Mouse (Mus musculus) MEL (cell line): ENCODE measurements around the gene Tln2. TPM values are rescaled to one million over a fixed set of nuclear protein-coding genes. Genes with fewer than 3 reads are reported as not detected.

Experiments
- DNase-seq: peaks from one replicate; pipeline ENCODE4 v3.0.0; 2011; ENCODE audit warnings: low read depth, low spot score
- H3K27ac ChIP-seq: 2 replicates; pipeline ENCODE4 v1.5.1; 2012; ENCODE audit warnings: low read depth, mild to moderate bottlenecking, control low read depth, low read length, moderate library complexity; ENCODE audit not compliant: control insufficient read depth
- H3K27me3 ChIP-seq, 2 experiments: fragments of 150-350 bp in 1 of 2; sonication (generic) in 1 of 2; 2 replicates each; pipeline ENCODE4 v1.6.1; 2012; ENCODE audit warnings: low read length in 2 of 2, mild to moderate bottlenecking in 2 of 2, improper control_type of control experiment in 1 of 2, moderate library complexity in 1 of 2; ENCODE audit not compliant: insufficient read depth in 2 of 2, control insufficient read depth in 1 of 2
- H3K36me3 ChIP-seq, 2 experiments: 2 replicates each; pipeline ENCODE4 v1.6.1; 2012 to 2014; ENCODE audit warnings: low read length in 2 of 2, improper control_type of control experiment in 1 of 2, inconsistent platforms in 1 of 2, mild to moderate bottlenecking in 1 of 2; ENCODE audit not compliant: insufficient read depth in 2 of 2, control insufficient read depth in 1 of 2
- H3K4me1 ChIP-seq, 2 experiments: fragments of 150-350 bp in 1 of 2; sonication (generic) in 1 of 2; 2 replicates each; pipeline ENCODE4 v1.6.1; 2012; ENCODE audit warnings: low read length in 2 of 2, improper control_type of control experiment in 1 of 2, mild to moderate bottlenecking in 1 of 2; ENCODE audit not compliant: insufficient read depth in 2 of 2, control insufficient read depth in 1 of 2
- H3K4me3 ChIP-seq, 2 experiments: fragments of 150-350 bp in 1 of 2; sonication (generic) in 1 of 2; 2 replicates each; pipeline ENCODE4 v1.5.1; 2012; ENCODE audit warnings: low read depth in 2 of 2, low read length in 2 of 2, mild to moderate bottlenecking in 2 of 2, moderate library complexity in 2 of 2, control low read depth in 1 of 2, improper control_type of control experiment in 1 of 2; ENCODE audit not compliant: control insufficient read depth in 1 of 2, insufficient read depth in 1 of 2
- H3K79me2 ChIP-seq: 2 replicates; pipeline ENCODE4 v1.6.1; 2012; ENCODE audit warnings: mild to moderate bottlenecking, low read length, moderate library complexity; ENCODE audit not compliant: control insufficient read depth, poor library complexity, insufficient read depth
- H3K9ac ChIP-seq: 2 replicates; pipeline ENCODE4 v1.6.1; 2012; ENCODE audit warnings: low read depth, mild to moderate bottlenecking, control low read depth, low read length, moderate library complexity; ENCODE audit not compliant: control insufficient read depth, poor library complexity, severe bottlenecking
- H3K9me3 ChIP-seq: fragments of 150-350 bp; sonication (generic); replicated peaks from 2 replicates; pipeline ENCODE4 v1.6.1; 2012; ENCODE audit warnings: mild to moderate bottlenecking, low read length, improper control_type of control experiment, moderate library complexity; ENCODE audit not compliant: insufficient read depth
- BHLHE40 ChIP-seq: IDR thresholded peaks from 2 replicates; pipeline ENCODE4 v1.6.1; 2012; ENCODE audit warnings: low read depth, mild to moderate bottlenecking, inconsistent platforms, low read length, improper control_type of control experiment, borderline replicate concordance
- CHD1 ChIP-seq: IDR thresholded peaks from 2 replicates; pipeline ENCODE4 v1.6.1; 2012; ENCODE audit warnings: low read depth, mild to moderate bottlenecking, inconsistent platforms, low read length, improper control_type of control experiment
- CHD2 ChIP-seq: IDR thresholded peaks from 2 replicates; pipeline ENCODE4 v1.6.1; 2011; ENCODE audit warnings: low read length, improper control_type of control experiment
- ETS1 ChIP-seq: IDR thresholded peaks from 2 replicates; pipeline ENCODE4 v1.6.1; 2012; ENCODE audit warnings: low read depth, mild to moderate bottlenecking, inconsistent platforms, low read length, improper control_type of control experiment, moderate library complexity
- GABPA ChIP-seq: IDR thresholded peaks from 2 replicates; pipeline ENCODE4 v1.6.1; 2012; ENCODE audit warnings: low read depth, mild to moderate bottlenecking, inconsistent platforms, low read length, improper control_type of control experiment, moderate library complexity
- GATA1 ChIP-seq: IDR thresholded peaks from 2 replicates; pipeline ENCODE4 v1.6.1; 2011; ENCODE audit warnings: low read depth, low read length, improper control_type of control experiment
- KAT2A ChIP-seq: conservative IDR thresholded peaks from 2 replicates; pipeline ENCODE4 v1.6.1; 2012; ENCODE audit warnings: low read depth, low read length, improper control_type of control experiment, inconsistent platforms
- MAFK ChIP-seq: IDR thresholded peaks from 2 replicates; pipeline ENCODE4 v1.6.1; 2011; ENCODE audit warnings: low read depth, mild to moderate bottlenecking, low read length, improper control_type of control experiment, borderline replicate concordance
- MAX ChIP-seq: IDR thresholded peaks from 2 replicates; pipeline ENCODE4 v1.6.1; 2011; ENCODE audit warnings: low read length, improper control_type of control experiment
- MAZ ChIP-seq: IDR thresholded peaks from 2 replicates; pipeline ENCODE4 v1.6.1; 2012; ENCODE audit warnings: low read depth, mild to moderate bottlenecking, inconsistent platforms, low read length, improper control_type of control experiment
- MXI1 ChIP-seq: IDR thresholded peaks from 2 replicates; pipeline ENCODE4 v1.6.1; 2011; ENCODE audit warnings: mild to moderate bottlenecking, low read depth, low read length, improper control_type of control experiment
- MYB ChIP-seq: IDR thresholded peaks from 2 replicates; pipeline ENCODE4 v1.6.1; 2011; ENCODE audit warnings: mild to moderate bottlenecking, low read depth, low read length, improper control_type of control experiment
- NELFE ChIP-seq: IDR thresholded peaks from 2 replicates; pipeline ENCODE4 v1.6.1; 2011; ENCODE audit warnings: low read depth, low read length, improper control_type of control experiment
- POLR2AphosphoS2 ChIP-seq: IDR thresholded peaks from 2 replicates; pipeline ENCODE4 v1.6.1; 2011; ENCODE audit warnings: low read length, improper control_type of control experiment
- POLR2AphosphoS5 ChIP-seq: IDR thresholded peaks from 2 replicates; pipeline ENCODE4 v1.6.1; 2012; ENCODE audit warnings: low read depth, borderline replicate concordance, mild to moderate bottlenecking, inconsistent platforms, low read length, moderate library complexity, mixed read lengths
- RAD21 ChIP-seq: IDR thresholded peaks from 2 replicates; pipeline ENCODE4 v1.6.1; 2011; ENCODE audit warnings: mild to moderate bottlenecking, low read depth, low read length, improper control_type of control experiment
- RCOR1 ChIP-seq: IDR thresholded peaks from 2 replicates; pipeline ENCODE4 v1.6.1; 2012; ENCODE audit warnings: low read depth, mild to moderate bottlenecking, inconsistent platforms, low read length, improper control_type of control experiment
- SIN3A ChIP-seq: IDR thresholded peaks from 2 replicates; pipeline ENCODE4 v1.6.1; 2012; ENCODE audit warnings: low read length, improper control_type of control experiment, inconsistent platforms
- SMC3 ChIP-seq: IDR thresholded peaks from 2 replicates; pipeline ENCODE4 v1.6.1; 2011; ENCODE audit warnings: low read depth, low read length, improper control_type of control experiment
- TBP ChIP-seq: IDR thresholded peaks from 2 replicates; pipeline ENCODE4 v1.8.0; 2011; ENCODE audit warnings: low read depth, low read length, improper control_type of control experiment
- TCF12 ChIP-seq: IDR thresholded peaks from 2 replicates; pipeline ENCODE4 v1.6.1; 2014; ENCODE audit warnings: low read depth, mild to moderate bottlenecking, inconsistent platforms, low read length, improper control_type of control experiment, moderate library complexity
- USF2 ChIP-seq, 2 experiments: IDR thresholded peaks; 2 replicates each; pipeline ENCODE4 v1.6.1; 2011 to 2012; ENCODE audit warnings: improper control_type of control experiment in 2 of 2, low read length in 2 of 2, borderline replicate concordance in 1 of 2, inconsistent platforms in 1 of 2, low read depth in 1 of 2, mild to moderate bottlenecking in 1 of 2; ENCODE audit not compliant: insufficient read depth in 1 of 2
- ZC3H11A ChIP-seq: IDR thresholded peaks from 2 replicates; pipeline ENCODE4 v1.6.1; 2012; ENCODE audit warnings: low read depth, mild to moderate bottlenecking, inconsistent platforms, low read length, improper control_type of control experiment
- ZKSCAN1 ChIP-seq: IDR thresholded peaks from 2 replicates; pipeline ENCODE4 v1.6.1; 2012; ENCODE audit warnings: low read depth, mild to moderate bottlenecking, inconsistent platforms, low read length, improper control_type of control experiment, moderate library complexity
- polyA plus RNA-seq, 2 experiments: library from polyadenylated mRNA; stranded (reverse) in 1 of 2; unstranded in 1 of 2; fragments of >175 nt in 1 of 2; fragments of >200 nt in 1 of 2; gene quantifications; 2 replicates each; pipeline versions ENCODE4 v1.2.1 to v1.2.4; 2012; ENCODE audit warnings: low replicate concordance in 2 of 2, low read depth in 1 of 2; ENCODE audit not compliant: insufficient read length in 2 of 2, insufficient read depth in 1 of 2, missing spikeins in 1 of 2
- total RNA-seq: library from RNA; depleted of rRNA; stranded (reverse); fragments of 300-350 nt; gene quantifications from 2 replicates; pipeline ENCODE4 v1.2.3, GENCODE M21; 2012

The Tln2 gene
- total and polyA plus RNA-seq, 3 experiments: not detected

GRCm38 (mm10) chr9:67331281-67331680, 228.2 kb downstream of the Tln2 start:
- Histone ChIP-seq H3K9ac (no peak overlapping the region), H3K9me3 (no peaks in the 10 kb centered on the region), H3K79me2 (no peaks in the 10 kb centered on the region), H3K4me1 (no peaks in the 10 kb centered on the region), H3K36me3 (no peaks in the 10 kb centered on the region), H3K27ac (no peak overlapping the region), H3K4me3 (no peak overlapping the region), H3K27me3 (no peaks in the 10 kb centered on the region)
- no peak for DNase-seq
- TF ChIP-seq SIN3A (no peak), TCF12 (no peak), POLR2AphosphoS5 (no peak), CHD1 (no peak), CHD2 (no peak), USF2 (IDR thresholded peaks at IDR 0.05; ENCODE audit: borderline replicate concordance in 1 of 2, insufficient read depth in 1 of 2, low read depth in 1 of 2, low read length in 2 of 2) (no peak), GABPA (no peak), MAX (no peak), NELFE (no peak), ZC3H11A (no peak), BHLHE40 (no peak), MAZ (no peak), RAD21 (no peak), ZKSCAN1 (no peak), ETS1 (no peak), MAFK (no peak), MYB (no peak), POLR2AphosphoS2 (no peak), KAT2A (no peak), TBP (no peak)

- Histone ChIP-seq H3K9ac (no peak overlapping the region), H3K36me3 (no peaks in the 10 kb centered on the region), H3K4me1 (no peaks in the 10 kb centered on the region), H3K27ac (no peak overlapping the region), H3K27me3 (no peaks in the 10 kb centered on the region), H3K4me3 (no peak overlapping the region), H3K79me2 (no peaks in the 10 kb centered on the region), H3K9me3 (no peaks in the 10 kb centered on the region)
- no peak for DNase-seq
- TF ChIP-seq MXI1: no peak
- no peak for TF ChIP-seq RCOR1
- no peak for TF ChIP-seq SMC3
- no peak for TF ChIP-seq TBP
- TF ChIP-seq GATA1: no peak
- TF ChIP-seq TCF12: no peak
These were observed 231.1 kb downstream of the Tln2 start for GRCm38 (mm10) chr9:67328451-67328850.
